Mouse (Mus musculus) erythroblast, embryonic 14.5 days (primary cell): ENCODE results near the gene Sh3rf1.

ENCODE experiments used
- GATA1 ChIP-seq: IDR thresholded peaks from 2 replicates; pipeline ENCODE4 v1.6.1; 2012; ENCODE audit warnings: low read length, inconsistent platforms, mixed read lengths
- TAL1 ChIP-seq: IDR thresholded peaks from 3 replicates; pipeline ENCODE4 v1.6.1; 2012; ENCODE audit warnings: low read length, inconsistent platforms, mixed read lengths

- TF ChIP-seq TAL1 (no peak), GATA1 (no peak)
These were observed 6.0 kb downstream of the Sh3rf1 start for GRCm38 (mm10) chr8:61229511-61230195.
